Mouse (Mus musculus): ENCODE data around the gene Atxn2l.

GRCm38 (mm10) chr7:126471361-126471760 is 31.9 kb downstream of the Atxn2l start:
- TF ChIP-seq POLR2A (IDR thresholded peaks at IDR 0.05; ENCODE audit: low read depth, low read length) (no peak), CTCF (IDR thresholded peaks at IDR 0.05; ENCODE audit: extremely low read depth, insufficient read depth, insufficient read length, insufficient replicate concordance) (no peak)

Measured in spleen, adult 2 months (tissue).